In the genomic region with DNA sequence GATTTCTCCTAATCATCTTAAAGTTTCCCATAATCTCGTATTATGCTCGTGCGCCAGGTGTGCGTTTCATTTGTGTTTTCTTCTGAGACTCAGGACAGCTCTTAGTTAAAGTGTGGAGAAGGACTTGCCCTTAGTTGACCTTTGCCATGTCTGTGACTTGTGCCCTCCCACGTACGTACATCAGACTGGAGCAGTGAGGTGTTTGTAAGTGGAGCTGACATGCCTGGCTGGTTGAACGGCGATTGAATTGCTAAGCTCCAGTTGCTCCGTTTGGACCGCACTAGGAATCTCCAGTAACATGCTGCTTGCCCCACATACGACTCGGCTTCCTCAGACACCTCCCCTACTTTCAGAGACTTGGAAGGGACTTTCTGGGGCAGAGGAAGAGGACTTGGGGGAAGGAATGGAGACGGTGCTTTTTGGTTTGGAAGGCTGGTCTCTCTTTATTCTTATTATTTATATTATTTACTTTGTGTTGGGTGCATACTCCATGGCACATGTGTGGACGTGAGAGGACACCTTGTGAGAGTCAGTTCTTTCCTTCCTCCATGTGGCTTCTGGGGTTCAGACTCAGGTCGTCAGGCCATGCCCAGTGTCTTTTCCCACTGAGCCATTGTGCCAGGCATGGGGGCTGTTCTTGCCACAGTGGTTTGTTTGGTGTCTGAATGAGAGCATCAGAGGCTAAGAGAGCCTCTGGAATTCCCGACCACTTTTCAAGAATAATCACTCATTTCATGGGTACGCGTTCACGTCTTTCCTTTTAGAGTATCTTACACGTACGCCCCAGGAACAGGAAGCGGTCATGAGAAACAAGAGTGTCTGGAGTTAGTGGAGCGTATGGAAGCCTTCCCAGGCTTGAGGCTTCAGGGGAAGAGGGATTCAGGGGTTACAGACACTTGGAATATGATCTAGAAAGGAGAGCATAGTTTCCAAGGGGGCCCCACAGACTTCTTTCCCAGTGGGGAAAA, we compare ENCODE assay signal across 8 mouse cellular contexts. TPM values are rescaled to one million over a fixed set of nuclear protein-coding genes. Genes with fewer than 3 reads are reported as not detected.
A peak's percentile ranks its signal among the peaks of the same experiment; 100 is the strongest.
DNase-seq lines count a peak whose midpoint lies in the region; ATAC-seq and TF ChIP-seq lines count a peak whose summit lies in the region.

No protein-coding gene starts in this region.

- WGBS in forebrain, embryonic 12.5 days, result 73% methylated on average over 23 of the region's 23 CpGs
- WGBS in forebrain, embryonic 16.5 days, result 72% methylated on average over 23 of the region's 23 CpGs
- 59% methylated on average over 23 of the region's 23 CpGs for WGBS in midbrain, embryonic 12.5 days
- WGBS in midbrain, embryonic 11.5 days, result 55% methylated on average over 23 of the region's 23 CpGs
- WGBS in kidney, postnatal 0 days, result 27% methylated on average over 23 of the region's 23 CpGs
- WGBS in stomach, embryonic 16.5 days, result 58% methylated on average over 23 of the region's 23 CpGs

- H3K9ac ChIP-seq in forebrain, embryonic 12.5 days, result 0 out of 2 replicates have a peak overlapping the region, but pooled peaks have one; percentile 25
- H3K9ac ChIP-seq in forebrain, embryonic 16.5 days (replicated peaks; ENCODE audit: low read depth, low read length), result no peak overlapping the region
- H3K9ac ChIP-seq in midbrain, embryonic 12.5 days (replicated peaks), result no peak overlapping the region
- no peak overlapping the region for H3K9ac ChIP-seq in midbrain, embryonic 11.5 days (ENCODE audit: low read length)
- no peak overlapping the region for H3K9ac ChIP-seq in kidney, postnatal 0 days (ENCODE audit: low read depth, low read length)
- H3K9ac ChIP-seq in stomach, embryonic 16.5 days (ENCODE audit: low read length), result peak overlapping the region; percentile 40

- no peaks in the 10 kb centered on the region for H3K9me3 ChIP-seq in forebrain, embryonic 12.5 days
- no peaks in the 10 kb centered on the region for H3K9me3 ChIP-seq in forebrain, embryonic 16.5 days (ENCODE audit: control insufficient read depth, low read length)
- H3K9me3 ChIP-seq in midbrain, embryonic 12.5 days, result no peaks in the 10 kb centered on the region
- no peaks in the 10 kb centered on the region for H3K9me3 ChIP-seq in midbrain, embryonic 11.5 days (ENCODE audit: control insufficient read depth, low read length)
- no peaks in the 10 kb centered on the region for H3K9me3 ChIP-seq in kidney, postnatal 0 days (replicated peaks; ENCODE audit: low read length)
- H3K9me3 ChIP-seq in stomach, embryonic 16.5 days (replicated peaks; ENCODE audit: control insufficient read depth, low read length), result no peaks in the 10 kb centered on the region

- no peak for ATAC-seq in forebrain, embryonic 12.5 days (ENCODE audit: low FRiP score)
- ATAC-seq in forebrain, embryonic 16.5 days, result no peak
- no peak for ATAC-seq in midbrain, embryonic 12.5 days (ENCODE audit: low FRiP score, low read depth)
- ATAC-seq in midbrain, embryonic 11.5 days (ENCODE audit: low FRiP score), result no peak
- ATAC-seq in kidney, postnatal 0 days (replicated peaks; ENCODE audit: low FRiP score, low read depth), result peak; percentile 60
- ATAC-seq in stomach, embryonic 16.5 days (ENCODE audit: insufficient read depth, low FRiP score), result no peak

- DNase-seq in midbrain, embryonic 11.5 days (ENCODE audit: low spot score, missing footprints), result no peak
- peak; percentile 87 for DNase-seq in kidney, postnatal 0 days (ENCODE audit: low spot score)
- DNase-seq in adrenal gland, adult 2 months, result no peak
- DNase-seq in layer of hippocampus, postnatal 10 days (ENCODE audit: low spot score in 2 of 2), result no peak

- peak overlapping the region; percentile 38; the same call in 1 of the 2 replicates for H3K27ac ChIP-seq in forebrain, embryonic 12.5 days
- H3K27ac ChIP-seq in forebrain, embryonic 16.5 days (ENCODE audit: low read length), result no peak overlapping the region
- peak overlapping the region; percentile 36; the same call in 1 of the 2 replicates for H3K27ac ChIP-seq in midbrain, embryonic 12.5 days (replicated peaks)
- no peak overlapping the region for H3K27ac ChIP-seq in midbrain, embryonic 11.5 days (ENCODE audit: low read depth, low read length)
- H3K27ac ChIP-seq in kidney, postnatal 0 days, result peak overlapping the region; percentile 83
- peak overlapping the region; percentile 84 for H3K27ac ChIP-seq in stomach, embryonic 16.5 days (ENCODE audit: low read length)

- H3K4me3 ChIP-seq in forebrain, embryonic 12.5 days (replicated peaks), result no peak overlapping the region
- no peak overlapping the region for H3K4me3 ChIP-seq in forebrain, embryonic 16.5 days (replicated peaks; ENCODE audit: low read length)
- no peak overlapping the region for H3K4me3 ChIP-seq in midbrain, embryonic 12.5 days
- H3K4me3 ChIP-seq in midbrain, embryonic 11.5 days (ENCODE audit: low read depth, low read length), result no peak overlapping the region
- H3K4me3 ChIP-seq in kidney, postnatal 0 days (replicated peaks; ENCODE audit: low read depth, low read length), result no peak overlapping the region
- no peak overlapping the region for H3K4me3 ChIP-seq in stomach, embryonic 16.5 days (replicated peaks; ENCODE audit: low read length)

- peaks cover 27% of the 10 kb centered on the region for H3K36me3 ChIP-seq in forebrain, embryonic 12.5 days (replicated peaks)
- H3K36me3 ChIP-seq in forebrain, embryonic 16.5 days (ENCODE audit: control insufficient read depth, insufficient read depth), result peaks cover 16% of the 10 kb centered on the region
- H3K36me3 ChIP-seq in midbrain, embryonic 12.5 days, result peaks cover 29% of the 10 kb centered on the region
- peaks cover 17% of the 10 kb centered on the region for H3K36me3 ChIP-seq in midbrain, embryonic 11.5 days (ENCODE audit: control insufficient read depth, insufficient read depth, low read length)
- H3K36me3 ChIP-seq in kidney, postnatal 0 days (ENCODE audit: insufficient read depth, low read length), result peaks cover 20% of the 10 kb centered on the region
- peaks cover 11% of the 10 kb centered on the region; the same call in 1 of the 2 replicates for H3K36me3 ChIP-seq in stomach, embryonic 16.5 days (ENCODE audit: control insufficient read depth, insufficient read depth, low read length)

- no peaks in the 10 kb centered on the region for H3K27me3 ChIP-seq in forebrain, embryonic 12.5 days
- no peaks in the 10 kb centered on the region for H3K27me3 ChIP-seq in forebrain, embryonic 16.5 days (replicated peaks; ENCODE audit: control insufficient read depth, insufficient read depth, low read length)
- no peaks in the 10 kb centered on the region for H3K27me3 ChIP-seq in midbrain, embryonic 12.5 days
- H3K27me3 ChIP-seq in midbrain, embryonic 11.5 days (ENCODE audit: control insufficient read depth, insufficient read depth, low read length), result no peaks in the 10 kb centered on the region
- H3K27me3 ChIP-seq in kidney, postnatal 0 days (ENCODE audit: insufficient read depth, low read length), result no peaks in the 10 kb centered on the region
- H3K27me3 ChIP-seq in stomach, embryonic 16.5 days (ENCODE audit: control insufficient read depth, insufficient read depth, low read length), result no peaks in the 10 kb centered on the region

- H3K4me1 ChIP-seq in forebrain, embryonic 12.5 days, result peaks cover 49% of the 10 kb centered on the region
- peaks cover 13% of the 10 kb centered on the region for H3K4me1 ChIP-seq in forebrain, embryonic 16.5 days (replicated peaks; ENCODE audit: control insufficient read depth, insufficient read depth, low read length)
- peaks cover 37% of the 10 kb centered on the region for H3K4me1 ChIP-seq in midbrain, embryonic 12.5 days
- H3K4me1 ChIP-seq in midbrain, embryonic 11.5 days (ENCODE audit: control insufficient read depth, insufficient read depth, low read length), result peaks cover 29% of the 10 kb centered on the region
- peaks cover 34% of the 10 kb centered on the region for H3K4me1 ChIP-seq in kidney, postnatal 0 days (replicated peaks; ENCODE audit: insufficient read depth, low read length)
- peaks cover 44% of the 10 kb centered on the region for H3K4me1 ChIP-seq in stomach, embryonic 16.5 days (ENCODE audit: control insufficient read depth, insufficient read depth, low read length)

- no peak for TF ChIP-seq CTCF in kidney, postnatal 0 days (IDR thresholded peaks at IDR 0.05; ENCODE audit: low read depth)

- H3K4me2 ChIP-seq in forebrain, embryonic 12.5 days, result no peak overlapping the region
- H3K4me2 ChIP-seq in forebrain, embryonic 16.5 days (ENCODE audit: low read length), result no peak overlapping the region
- 0 out of 2 replicates have a peak overlapping the region, but pooled peaks have one; percentile 7 for H3K4me2 ChIP-seq in midbrain, embryonic 12.5 days (replicated peaks)
- no peak overlapping the region for H3K4me2 ChIP-seq in midbrain, embryonic 11.5 days
- peak overlapping the region; percentile 37 for H3K4me2 ChIP-seq in kidney, postnatal 0 days (ENCODE audit: low read length)
- H3K4me2 ChIP-seq in stomach, embryonic 16.5 days (ENCODE audit: low read depth, low read length), result 0 out of 2 replicates have a peak overlapping the region, but pooled peaks have one; percentile 23

RNA-seq across cellular contexts. Expression of gene Srebf2, which starts 20.5 kb away (rescaled TPM):
- 244 and 265 TPM in 2 replicates for polyA plus RNA-seq in forebrain, embryonic 12.5 days (2016; fragmentation: Nextera tagmentation; extraction: Ambion mirVana)
- polyA plus RNA-seq in forebrain, embryonic 16.5 days (2015; fragmentation: Nextera tagmentation; extraction: Ambion mirVana), result 229 and 232 TPM in 2 replicates
- 274 and 276 TPM in 2 replicates for polyA plus RNA-seq in midbrain, embryonic 12.5 days (2016; fragmentation: Nextera tagmentation; extraction: Ambion mirVana)
- polyA plus RNA-seq in midbrain, embryonic 11.5 days (2014; fragmentation: Nextera tagmentation; extraction: Ambion mirVana), result 148 and 170 TPM in 2 replicates
- polyA plus RNA-seq in kidney, postnatal 0 days (2015; fragmentation: Nextera tagmentation; extraction: Ambion mirVana), result 89.0 and 98.5 TPM in 2 replicates
- polyA plus RNA-seq in stomach, embryonic 16.5 days (2015; fragmentation: Nextera tagmentation; extraction: Ambion mirVana), result 161 and 169 TPM in 2 replicates
- total RNA-seq in adrenal gland, adult 2 months (2021), result 100 to 1,000 TPM in 1 of 2 experiments, 10 to 100 TPM in 1; 93.2 to 101 TPM
- polyA plus RNA-seq in adrenal gland, adult 2 months (2012; rRNA removed), result 232 and 261 TPM in 2 replicates
- 100 to 1,000 TPM; 191 to 198 TPM for total RNA-seq in layer of hippocampus, postnatal 10 days (2021)

RNA-seq across cellular contexts. Expression of gene Ccdc134, which starts 39.8 kb away (rescaled TPM):
- 17.5 and 19.0 TPM in 2 replicates for polyA plus RNA-seq in forebrain, embryonic 12.5 days (2016; fragmentation: Nextera tagmentation; extraction: Ambion mirVana)
- 16.2 and 16.3 TPM in 2 replicates for polyA plus RNA-seq in forebrain, embryonic 16.5 days (2015; fragmentation: Nextera tagmentation; extraction: Ambion mirVana)
- 17.3 and 18.3 TPM in 2 replicates for polyA plus RNA-seq in midbrain, embryonic 12.5 days (2016; fragmentation: Nextera tagmentation; extraction: Ambion mirVana)
- polyA plus RNA-seq in midbrain, embryonic 11.5 days (2014; fragmentation: Nextera tagmentation; extraction: Ambion mirVana), result 17.2 and 18.5 TPM in 2 replicates
- polyA plus RNA-seq in kidney, postnatal 0 days (2015; fragmentation: Nextera tagmentation; extraction: Ambion mirVana), result 10.7 and 11.9 TPM in 2 replicates
- 15.9 and 17.2 TPM in 2 replicates for polyA plus RNA-seq in stomach, embryonic 16.5 days (2015; fragmentation: Nextera tagmentation; extraction: Ambion mirVana)
- 1 to 10 TPM; 6.2 to 8.5 TPM for total RNA-seq in adrenal gland, adult 2 months (2021)
- 20.7 and 26.5 TPM in 2 replicates for polyA plus RNA-seq in adrenal gland, adult 2 months (2012; rRNA removed)
- total RNA-seq in layer of hippocampus, postnatal 10 days (2021), result 10 to 100 TPM; 10.7 to 13.5 TPM

RNA-seq across cellular contexts. Expression of gene Shisa8, which starts 45.1 kb away (rescaled TPM):
- 0.90 and 2.4 TPM in 2 replicates for polyA plus RNA-seq in forebrain, embryonic 12.5 days (2016; fragmentation: Nextera tagmentation; extraction: Ambion mirVana)
- polyA plus RNA-seq in forebrain, embryonic 16.5 days (2015; fragmentation: Nextera tagmentation; extraction: Ambion mirVana), result 0.66 and 0.70 TPM in 2 replicates
- polyA plus RNA-seq in midbrain, embryonic 12.5 days (2016; fragmentation: Nextera tagmentation; extraction: Ambion mirVana), result 0.73 and 0.80 TPM in 2 replicates
- 0.14 and 0.57 TPM in 2 replicates for polyA plus RNA-seq in midbrain, embryonic 11.5 days (2014; fragmentation: Nextera tagmentation; extraction: Ambion mirVana)
- 0.66 and 0.96 TPM in 2 replicates for polyA plus RNA-seq in kidney, postnatal 0 days (2015; fragmentation: Nextera tagmentation; extraction: Ambion mirVana)
- not detected in 2 replicates for polyA plus RNA-seq in stomach, embryonic 16.5 days (2015; fragmentation: Nextera tagmentation; extraction: Ambion mirVana)
- total RNA-seq in adrenal gland, adult 2 months (2021), result under 1 TPM in 1 of 2 experiments, not detected in 1; 0.69 TPM
- 1.3 and 2.5 TPM in 2 replicates for polyA plus RNA-seq in adrenal gland, adult 2 months (2012; rRNA removed)
- total RNA-seq in layer of hippocampus, postnatal 10 days (2021), result 1 to 10 TPM; 2.0 to 3.1 TPM

RNA-seq across cellular contexts. Expression of gene Tnfrsf13c, which starts 56.7 kb away (rescaled TPM):
- 0.24 and 0.29 TPM in 2 replicates for polyA plus RNA-seq in forebrain, embryonic 12.5 days (2016; fragmentation: Nextera tagmentation; extraction: Ambion mirVana)
- polyA plus RNA-seq in forebrain, embryonic 16.5 days (2015; fragmentation: Nextera tagmentation; extraction: Ambion mirVana), result 0.10 and 0.25 TPM in 2 replicates
- 0.37 TPM in 1 of 2 replicates, not detected in the other for polyA plus RNA-seq in midbrain, embryonic 12.5 days (2016; fragmentation: Nextera tagmentation; extraction: Ambion mirVana)
- polyA plus RNA-seq in midbrain, embryonic 11.5 days (2014; fragmentation: Nextera tagmentation; extraction: Ambion mirVana), result 0.07 and 0.17 TPM in 2 replicates
- 0.09 TPM in 1 of 2 replicates, not detected in the other for polyA plus RNA-seq in kidney, postnatal 0 days (2015; fragmentation: Nextera tagmentation; extraction: Ambion mirVana)
- 0.10 TPM in 1 of 2 replicates, not detected in the other for polyA plus RNA-seq in stomach, embryonic 16.5 days (2015; fragmentation: Nextera tagmentation; extraction: Ambion mirVana)
- not detected for total RNA-seq in adrenal gland, adult 2 months (2021)
- polyA plus RNA-seq in adrenal gland, adult 2 months (2012; rRNA removed), result 0.08 and 0.15 TPM in 2 replicates
- total RNA-seq in layer of hippocampus, postnatal 10 days (2021), result 1 to 10 TPM in 1 of 2 experiments, under 1 TPM in 1; 0.69 to 1.0 TPM

Comparison
In these comparisons a context has a peak if more than half of its experiments do, and no peak if none do; other contexts are left out.
1. H3K27ac ChIP-seq: peak in forebrain, embryonic 12.5 days (single experiment), midbrain, embryonic 12.5 days (single experiment), kidney, postnatal 0 days (single experiment) and stomach, embryonic 16.5 days (single experiment); none in forebrain, embryonic 16.5 days (single experiment) and midbrain, embryonic 11.5 days (single experiment).
2. H3K4me2 ChIP-seq: peak in midbrain, embryonic 12.5 days (single experiment), kidney, postnatal 0 days (single experiment) and stomach, embryonic 16.5 days (single experiment); none in forebrain, embryonic 12.5 days (single experiment), forebrain, embryonic 16.5 days (single experiment) and midbrain, embryonic 11.5 days (single experiment).
3. H3K9ac ChIP-seq: peak in forebrain, embryonic 12.5 days (single experiment) and stomach, embryonic 16.5 days (single experiment); none in forebrain, embryonic 16.5 days (single experiment), midbrain, embryonic 12.5 days (single experiment), midbrain, embryonic 11.5 days (single experiment) and kidney, postnatal 0 days (single experiment).